Mouse (Mus musculus) lung, postnatal 0 days (tissue): ENCODE measurements at regions not wholly inside any gene's neighbourhood (a gene's known extent, or its start where the extent isn't known, plus 50 kb on each side); places are given as distances from the start of the nearest gene placed in this dataset.

Experiments used
- CTCF ChIP-seq: IDR thresholded peaks from 2 replicates; pipeline ENCODE4 v1.5.1; 2016; ENCODE audit warnings: antibody characterized with exemption, mild to moderate bottlenecking
- EP300 ChIP-seq: IDR thresholded peaks from 2 replicates; pipeline ENCODE4 v1.6.1; 2016; ENCODE audit warnings: antibody characterized with exemption, mild to moderate bottlenecking, control low read depth

DNA sequence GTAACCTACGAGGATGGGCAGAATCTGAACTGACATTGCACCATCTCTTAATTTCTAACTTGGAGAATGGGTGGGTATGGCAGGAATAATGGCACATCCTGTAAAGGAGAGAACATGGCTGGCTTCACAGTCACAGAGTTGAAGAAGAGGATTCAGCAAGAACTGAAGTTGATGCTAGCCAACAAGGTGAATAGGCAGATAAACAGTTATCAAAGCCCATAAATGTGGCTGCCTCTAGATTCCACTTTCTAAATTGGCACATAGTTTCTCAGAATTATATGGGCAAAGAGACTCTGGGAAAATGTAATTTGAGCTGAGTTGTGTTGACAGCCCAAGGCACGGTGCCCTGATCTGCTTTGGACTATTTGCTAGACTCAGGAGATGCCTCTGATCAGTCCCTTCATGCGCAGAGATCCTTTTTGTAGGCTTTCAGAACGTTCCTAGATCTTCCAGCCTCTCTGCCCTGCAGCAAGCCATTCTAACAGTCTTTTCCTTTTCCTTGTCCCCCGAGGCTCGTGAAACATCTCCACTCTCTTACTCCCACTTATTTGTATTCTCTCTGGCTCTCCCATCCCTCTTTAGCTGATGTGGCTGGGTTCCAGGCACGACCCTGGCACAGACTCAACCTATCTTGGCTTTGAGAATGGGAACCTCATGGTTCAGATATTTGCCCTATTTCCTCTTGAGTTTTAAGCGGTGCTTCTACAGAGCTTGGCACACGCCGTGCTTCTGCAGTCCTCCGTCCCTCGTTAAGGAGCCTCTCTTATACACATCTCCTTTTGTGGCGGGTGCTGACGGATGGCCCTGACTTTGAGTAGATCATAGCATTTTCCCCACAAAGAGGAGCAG lies 217.8 kb upstream of the Tmtc4 start:
- TF ChIP-seq CTCF (no peak), EP300 (no peak)
